Mouse (Mus musculus) telencephalon, adult 2 months (tissue): ENCODE results near the gene Brwd3.
A peak's percentile ranks its signal among the peaks of the same experiment; 100 is the strongest.

ENCODE experiments used
- DNase-seq: peaks from one replicate; pipeline ENCODE4 v3.0.0-alpha.2; 2011; ENCODE audit warnings: low read depth, low spot score

The Brwd3 gene

GRCm38 (mm10) chrX:108834090-108834774 is at the start of gene Brwd3:
Gene Brwd3, minus strand, starts transcription at chrX:108834372.
- peak; percentile 93 for DNase-seq

DNA sequence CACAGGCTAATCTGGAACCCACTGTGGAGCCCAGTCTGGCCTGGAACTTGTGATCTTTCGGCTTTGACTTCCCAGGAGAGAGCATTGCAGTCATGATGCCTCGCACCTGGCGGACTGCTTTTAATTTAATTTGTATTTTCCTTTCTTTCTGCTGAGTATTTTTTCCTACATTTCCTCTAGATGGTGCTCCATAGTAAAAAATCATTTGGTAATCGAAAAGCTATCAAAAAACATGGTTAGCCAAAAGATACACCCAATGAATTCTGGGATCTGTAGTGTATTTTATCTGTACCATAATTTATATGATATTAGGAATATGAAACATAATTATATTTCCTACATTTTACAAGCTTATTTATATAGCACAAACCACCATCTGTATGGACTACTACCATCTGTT is 28.5 kb upstream of the Brwd3 start:
- DNase-seq, result peak; percentile 4

- DNase-seq, result peak; percentile 53
Observed at GRCm38 (mm10) chrX:108842705-108843104, 8.5 kb upstream of the Brwd3 start.

- DNase-seq, result no peak
Observed at GRCm38 (mm10) chrX:108836416-108836815, 2.2 kb upstream of the Brwd3 start.

- no peak for DNase-seq
Observed at GRCm38 (mm10) chrX:108835233-108835632, 1.1 kb upstream of the Brwd3 start.

- DNase-seq, result no peak
Observed at GRCm38 (mm10) chrX:108833381-108834020, 671 bp downstream of the Brwd3 start.

GRCm38 (mm10) chrX:108832674-108833189 is 1.4 kb downstream of the Brwd3 start:
- DNase-seq, result peak; percentile 85

- no peak for DNase-seq
Observed at GRCm38 (mm10) chrX:108831231-108831630, 2.9 kb downstream of the Brwd3 start.

- no peak for DNase-seq
Observed at GRCm38 (mm10) chrX:108828111-108828510, 6.1 kb downstream of the Brwd3 start.

DNA sequence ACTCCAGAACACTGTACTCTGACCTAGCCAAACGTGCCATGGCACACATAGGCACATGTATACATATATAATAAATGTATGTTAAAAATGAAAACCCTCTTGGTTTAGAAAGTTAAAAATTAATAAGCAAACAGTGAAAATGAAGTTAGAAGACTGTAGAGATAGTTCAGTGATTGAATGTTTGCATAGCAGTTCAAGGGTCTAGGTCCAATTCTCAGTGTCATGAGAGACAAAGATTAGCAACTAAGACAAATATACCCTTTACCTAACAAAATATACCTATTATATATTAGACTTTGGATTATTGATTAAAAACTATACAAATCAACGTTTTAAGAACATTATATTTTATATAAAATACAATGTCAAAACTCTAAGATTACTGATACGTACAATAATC is 36.9 kb downstream of the Brwd3 start:
- DNase-seq, result no peak

GRCm38 (mm10) chrX:108783724-108784123 is 50.4 kb downstream of the Brwd3 start:
- DNase-seq, result no peak

- no peak for DNase-seq
Observed at GRCm38 (mm10) chrX:108731755-108732154, 102.4 kb downstream of the Brwd3 start.

- no peak for DNase-seq
Observed at GRCm38 (mm10) chrX:108729564-108729963, 104.6 kb downstream of the Brwd3 start.

GRCm38 (mm10) chrX:108729068-108729467 is 105.1 kb downstream of the Brwd3 start:
- DNase-seq, result no peak

- DNase-seq, result no peak
Observed at GRCm38 (mm10) chrX:108728334-108728733, 105.8 kb downstream of the Brwd3 start.

GRCm38 (mm10) chrX:108724241-108724640 is 109.9 kb downstream of the Brwd3 start:
- no peak for DNase-seq

DNA sequence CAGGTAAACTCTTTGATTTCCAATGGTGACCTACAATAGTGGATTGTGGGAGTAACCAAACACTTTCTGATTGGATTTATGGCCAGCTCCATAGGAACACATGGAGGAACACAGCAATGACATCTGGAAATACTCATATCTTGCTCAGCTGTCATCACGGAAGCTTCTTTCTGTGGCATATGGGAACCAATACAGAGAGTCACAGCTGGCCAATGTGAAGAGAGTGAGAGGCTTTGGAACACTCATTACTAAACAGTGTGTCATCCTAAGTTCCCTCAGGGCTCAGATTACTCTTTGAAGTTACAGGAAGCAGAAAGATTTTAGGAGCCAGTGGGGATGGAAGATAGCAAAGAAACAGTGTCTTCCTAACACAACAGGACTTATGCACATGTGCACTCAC is 111.7 kb downstream of the Brwd3 start:
- no peak for DNase-seq

GRCm38 (mm10) chrX:108704312-108704711 is 129.9 kb downstream of the Brwd3 start:
- no peak for DNase-seq
